Mouse (Mus musculus) kidney, adult 2 months (tissue): ENCODE results near the gene Dynlrb1.

Source experiments
- CTCF ChIP-seq: fragments of 200-500 bp; conservative IDR thresholded peaks from 2 replicates; pipeline ENCODE4 v1.5.1; 2011; ENCODE audit warnings: low read depth, mild to moderate bottlenecking, control low read depth, low read length, moderate library complexity, mixed read lengths; ENCODE audit not compliant: insufficient read depth, insufficient read length
- POLR2A ChIP-seq: fragments of 200-500 bp; IDR thresholded peaks from one replicate; pipeline ENCODE4 v1.6.1; 2011; ENCODE audit warnings: low read depth, low read length, control low read depth

DNA sequence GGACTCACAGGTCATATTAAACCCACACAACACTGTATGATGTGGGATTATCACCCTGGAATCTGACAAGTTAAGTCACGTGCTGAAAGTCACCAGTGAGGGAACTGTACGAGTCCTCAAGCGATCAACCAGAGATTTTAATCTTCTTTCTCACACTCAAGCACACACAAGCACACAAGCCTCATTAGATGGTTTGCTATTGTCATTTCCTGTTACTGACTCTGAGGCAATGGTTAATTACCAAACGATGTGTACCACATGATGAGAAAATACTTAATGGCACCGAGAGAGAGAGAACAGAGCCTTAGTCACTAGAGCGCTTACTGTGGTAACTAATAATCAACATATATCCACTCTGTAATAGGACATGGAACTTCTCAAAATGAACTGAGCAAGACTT, 49.4 kb downstream of the Dynlrb1 start:
- TF ChIP-seq POLR2A = no peak
- no peak for TF ChIP-seq CTCF
